Mouse (Mus musculus): Measurements from ENCODE around the gene Gclm. TPM values are rescaled to one million over a fixed set of nuclear protein-coding genes. Genes with fewer than 3 reads are reported as not detected.
"Not testable (repeated sequence)": the region's sequence is repeated elsewhere in the genome, so short reads cannot be mapped to it uniquely, and the experiment has no call there.

The Gclm gene
- polyA plus RNA-seq, 1 experiment = 107 TPM

DNA sequence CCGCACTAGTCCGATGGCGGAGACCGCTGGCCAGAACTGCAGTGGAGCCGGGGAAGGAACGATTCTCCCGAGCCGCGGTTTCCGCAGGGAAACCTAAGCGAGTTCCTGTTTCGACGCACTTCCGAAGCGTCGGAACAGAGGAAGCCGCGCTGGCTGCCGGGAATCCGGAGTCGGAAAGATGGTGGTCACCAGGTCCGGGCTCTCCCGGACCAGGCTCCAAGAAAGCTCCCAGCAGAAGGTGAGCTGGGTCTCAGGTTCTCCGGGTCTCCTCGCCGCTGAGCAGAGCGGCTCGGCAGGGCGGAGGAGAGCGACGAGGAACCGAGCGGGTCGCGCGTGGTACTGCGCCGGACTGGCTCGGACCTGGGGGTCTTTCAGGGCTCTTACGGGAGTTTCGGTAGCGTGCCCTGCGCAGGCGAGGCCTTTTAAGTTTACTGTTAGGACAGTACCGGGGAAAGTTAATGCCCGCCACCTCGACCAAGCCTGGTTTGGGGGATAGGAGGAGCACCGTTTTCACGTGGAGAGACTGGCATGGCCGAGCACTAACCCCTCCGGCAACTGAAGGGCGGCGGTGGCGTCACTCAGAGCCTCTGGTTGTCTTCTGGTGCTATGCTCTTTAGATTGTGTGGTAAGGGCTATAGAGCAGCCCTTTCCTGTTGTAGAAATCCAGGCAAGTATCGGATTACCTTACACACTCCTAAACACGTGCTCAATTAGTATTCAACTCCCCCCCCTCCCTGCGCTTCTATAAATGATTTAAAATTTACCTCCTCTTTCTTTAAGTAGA lies 29.1 kb downstream of the Gclm start, which contains the start of gene Dnttip2:
TSS of gene Dnttip2 (plus strand) at position 148 of the 784 bp plus-strand sequence.
- WGBS = under 1% methylated on average over 57 of the region's 57 CpGs
- Histone ChIP-seq H3K4me3 (replicated peaks; ENCODE audit: control insufficient read depth, low read depth, low read length) (peak within 1 kb of the TSS; percentile 93), H3K4me1 (ENCODE audit: control insufficient read depth, insufficient read depth, low read length) (peaks cover 3% of the 10 kb centered on the region; the same call in 1 of the 2 replicates), H3K27ac (ENCODE audit: control insufficient read depth, insufficient read depth, low read depth, low read length, poor library complexity) (peak within 1 kb of the TSS; percentile 90)
- no peak for TF ChIP-seq CTCF (IDR thresholded peaks at IDR 0.05; ENCODE audit: control insufficient read depth, insufficient read depth, low read length)
- peak; percentile 54; the same call in 1 of the 2 replicates for TF ChIP-seq POLR2A (IDR thresholded peaks at IDR 0.05; ENCODE audit: borderline replicate concordance, control insufficient read depth, low read depth, low read length)

DNA sequence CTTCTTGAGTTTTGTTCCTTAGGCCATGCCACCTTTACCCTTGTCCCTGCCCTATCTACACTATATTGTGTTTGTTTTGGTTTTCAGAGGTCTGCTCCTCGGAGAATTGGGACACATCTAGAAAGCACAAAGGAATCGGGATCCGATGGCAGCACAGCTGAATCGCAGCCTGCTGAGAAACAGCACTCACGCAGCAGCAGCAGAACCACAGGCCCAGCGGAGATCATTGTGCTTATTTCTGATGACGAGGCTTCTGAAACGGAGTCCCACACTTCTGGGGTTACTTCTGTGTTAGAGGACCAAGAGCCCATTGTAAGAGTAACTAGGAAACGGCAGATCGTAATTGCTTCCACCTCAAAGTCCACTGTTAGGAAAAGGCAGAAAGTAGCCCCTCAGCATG lies 29.8 kb downstream of the Gclm start:
- Histone ChIP-seq H3K4me3 (replicated peaks; ENCODE audit: control insufficient read depth, low read depth, low read length) (no peak overlapping the region), H3K27ac (ENCODE audit: control insufficient read depth, insufficient read depth, low read depth, low read length, poor library complexity) (no peak overlapping the region), H3K4me1 (ENCODE audit: control insufficient read depth, insufficient read depth, low read length) (peaks cover 3% of the 10 kb centered on the region; the same call in 1 of the 2 replicates)
- WGBS = 79% methylated on average over 10 of the region's 10 CpGs
- no peak for TF ChIP-seq POLR2A (IDR thresholded peaks at IDR 0.05; ENCODE audit: borderline replicate concordance, control insufficient read depth, low read depth, low read length)
- no peak for TF ChIP-seq CTCF (IDR thresholded peaks at IDR 0.05; ENCODE audit: control insufficient read depth, insufficient read depth, low read length)

DNA sequence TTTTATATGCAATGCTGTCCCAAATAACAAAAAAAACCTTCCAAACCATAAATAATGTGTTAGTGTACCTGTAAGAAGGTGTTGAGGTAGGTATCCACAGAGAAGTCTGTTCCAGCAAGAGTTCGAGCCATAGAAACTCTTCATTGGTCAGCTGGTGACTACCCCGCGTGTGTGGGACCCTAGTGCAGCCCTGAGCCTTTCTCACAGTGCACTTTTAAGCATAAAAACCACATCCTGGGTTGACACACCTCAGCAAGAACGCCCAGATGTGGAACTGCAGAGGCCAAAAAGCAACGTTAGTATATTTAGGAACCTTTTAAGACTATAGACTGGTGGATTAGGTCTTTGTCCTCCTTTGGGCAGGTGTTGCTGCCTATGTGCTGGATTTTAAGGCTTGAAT lies 41.8 kb downstream of the Gclm start:
- TF ChIP-seq POLR2A (IDR thresholded peaks at IDR 0.05; ENCODE audit: borderline replicate concordance, control insufficient read depth, low read depth, low read length) (no peak), CTCF (IDR thresholded peaks at IDR 0.05; ENCODE audit: control insufficient read depth, insufficient read depth, low read length) (no peak)
- H3K27ac ChIP-seq (ENCODE audit: control insufficient read depth, insufficient read depth, low read depth, low read length, poor library complexity) = no peak overlapping the region
- 14% methylated on average over 5 of the region's 5 CpGs for WGBS
- H3K4me1 ChIP-seq (ENCODE audit: control insufficient read depth, insufficient read depth, low read length) = no peaks in the 10 kb centered on the region; the same call in 1 of the 2 replicates
- no peak overlapping the region for H3K4me3 ChIP-seq (replicated peaks; ENCODE audit: control insufficient read depth, low read depth, low read length)

DNA sequence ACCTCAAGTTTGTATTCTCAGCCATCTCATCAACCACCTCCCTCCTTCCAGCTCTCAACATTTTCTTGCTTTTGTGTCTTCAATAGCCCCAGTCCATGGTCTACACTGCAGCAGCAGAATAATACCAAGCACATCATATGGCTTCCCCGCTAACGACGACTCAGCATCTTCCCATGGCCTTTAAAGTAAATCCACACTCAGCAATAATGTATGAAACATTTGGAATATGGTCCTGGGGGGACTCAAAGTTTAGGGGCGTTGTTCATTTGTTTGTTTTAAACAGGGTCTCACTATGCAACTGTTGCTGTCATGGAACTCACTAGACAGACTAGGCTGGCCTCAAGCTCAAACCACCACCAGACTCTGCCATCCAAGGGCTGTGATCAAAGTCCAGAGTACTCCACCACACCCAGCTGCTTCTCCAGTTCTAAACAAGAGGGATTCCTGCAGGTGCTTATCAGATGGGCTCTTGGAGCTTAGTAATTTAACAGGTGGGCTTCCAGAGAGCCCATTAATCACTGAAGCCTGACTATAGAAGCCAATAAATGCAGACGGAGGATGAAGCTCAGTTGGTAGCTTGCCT lies 43.3 kb downstream of the Gclm start:
- TF ChIP-seq CTCF (IDR thresholded peaks at IDR 0.05; ENCODE audit: control insufficient read depth, insufficient read depth, low read length) = no peak
- no peak for TF ChIP-seq POLR2A (IDR thresholded peaks at IDR 0.05; ENCODE audit: borderline replicate concordance, control insufficient read depth, low read depth, low read length)
- Histone ChIP-seq H3K27ac (ENCODE audit: control insufficient read depth, insufficient read depth, low read depth, low read length, poor library complexity) (no peak overlapping the region), H3K4me3 (replicated peaks; ENCODE audit: control insufficient read depth, low read depth, low read length) (no peak overlapping the region), H3K4me1 (ENCODE audit: control insufficient read depth, insufficient read depth, low read length) (no peaks in the 10 kb centered on the region; the same call in 1 of the 2 replicates)
- WGBS = 87% methylated on average over 5 of the region's 5 CpGs

DNA sequence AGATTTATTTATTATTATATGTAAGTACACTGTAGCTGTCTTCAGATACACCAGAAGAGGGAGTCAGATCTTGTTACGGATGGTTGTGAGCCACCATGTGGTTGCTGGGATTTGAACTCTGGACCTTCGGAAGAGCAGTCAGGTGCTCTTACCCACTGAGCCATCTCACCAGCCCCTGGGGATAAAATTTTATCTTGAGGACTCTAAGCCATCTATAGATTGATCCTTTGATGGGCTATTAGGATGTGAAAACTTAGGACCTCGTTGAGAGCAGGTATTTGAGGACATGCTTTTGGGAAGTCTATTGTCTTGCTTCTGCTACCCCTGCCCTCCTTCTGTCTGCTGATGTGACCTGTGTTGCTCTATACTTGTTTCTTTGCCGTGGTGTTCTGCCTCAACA lies 44.0 kb downstream of the Gclm start:
- WGBS = 71% methylated on average over 4 of the region's 4 CpGs

DNA sequence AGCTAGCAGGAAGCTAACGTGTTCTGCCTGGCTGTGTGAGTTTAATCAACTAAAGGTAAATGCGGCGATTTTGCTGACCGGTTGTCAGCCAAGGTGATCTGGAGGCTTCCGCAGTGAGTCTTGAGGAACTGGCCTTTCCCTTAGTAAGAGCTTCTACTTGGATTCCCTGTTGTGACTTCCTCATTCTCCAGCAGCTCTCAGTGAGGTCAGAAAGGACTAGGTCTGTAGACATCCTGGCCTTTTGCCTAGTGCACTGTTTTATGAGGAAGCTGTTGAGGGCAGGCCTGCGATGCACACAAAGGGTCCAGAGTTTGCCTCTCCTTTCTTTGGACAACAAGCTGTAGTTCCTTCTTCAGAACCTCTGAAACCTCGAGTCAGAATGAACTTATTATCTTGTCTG lies 45.3 kb downstream of the Gclm start:
- WGBS = 9% methylated on average over 7 of the region's 7 CpGs
- TF ChIP-seq POLR2A (IDR thresholded peaks at IDR 0.05; ENCODE audit: borderline replicate concordance, control insufficient read depth, low read depth, low read length) (no peak), CTCF (IDR thresholded peaks at IDR 0.05; ENCODE audit: control insufficient read depth, insufficient read depth, low read length) (no peak)
- Histone ChIP-seq H3K4me1 (ENCODE audit: control insufficient read depth, insufficient read depth, low read length) (no peaks in the 10 kb centered on the region; the same call in 1 of the 2 replicates), H3K27ac (ENCODE audit: control insufficient read depth, insufficient read depth, low read depth, low read length, poor library complexity) (no peak overlapping the region), H3K4me3 (replicated peaks; ENCODE audit: control insufficient read depth, low read depth, low read length) (no peak overlapping the region)

More for the DNA sequence above, 44.0 kb downstream of the Gclm start:
- not testable (repeated sequence) for H3K4me3 ChIP-seq (replicated peaks; ENCODE audit: control insufficient read depth, low read depth, low read length); H3K27ac ChIP-seq (ENCODE audit: control insufficient read depth, insufficient read depth, low read depth, low read length, poor library complexity); H3K4me1 ChIP-seq (ENCODE audit: control insufficient read depth, insufficient read depth, low read length)

DNA sequence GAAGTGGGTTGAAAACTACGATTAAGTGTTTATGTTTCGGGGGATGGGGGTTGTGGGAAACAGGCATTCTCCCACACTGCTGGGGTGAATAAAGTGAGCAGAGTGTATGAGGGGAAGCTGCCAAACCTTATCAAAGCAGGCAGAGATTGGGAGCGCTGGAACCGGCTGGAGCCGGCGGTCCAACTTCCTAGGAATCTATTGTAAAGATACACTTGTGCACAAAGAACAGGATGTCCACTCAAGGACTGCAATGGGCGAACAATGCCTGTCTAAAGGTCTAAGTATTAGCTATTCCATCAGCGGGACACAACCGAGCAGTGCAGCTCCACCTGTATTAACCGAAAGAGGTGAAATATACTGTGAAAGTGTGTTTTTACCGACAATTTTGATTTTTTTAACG lies 46.5 kb downstream of the Gclm start:
- TF ChIP-seq POLR2A (IDR thresholded peaks at IDR 0.05; ENCODE audit: borderline replicate concordance, control insufficient read depth, low read depth, low read length) = no peak
- no peak for TF ChIP-seq CTCF (IDR thresholded peaks at IDR 0.05; ENCODE audit: control insufficient read depth, insufficient read depth, low read length)
- Histone ChIP-seq H3K27ac (ENCODE audit: control insufficient read depth, insufficient read depth, low read depth, low read length, poor library complexity) (no peak overlapping the region), H3K4me3 (replicated peaks; ENCODE audit: control insufficient read depth, low read depth, low read length) (no peak overlapping the region), H3K4me1 (ENCODE audit: control insufficient read depth, insufficient read depth, low read length) (no peaks in the 10 kb centered on the region; the same call in 1 of the 2 replicates)
- WGBS = 78% methylated on average over 12 of the region's 12 CpGs

DNA sequence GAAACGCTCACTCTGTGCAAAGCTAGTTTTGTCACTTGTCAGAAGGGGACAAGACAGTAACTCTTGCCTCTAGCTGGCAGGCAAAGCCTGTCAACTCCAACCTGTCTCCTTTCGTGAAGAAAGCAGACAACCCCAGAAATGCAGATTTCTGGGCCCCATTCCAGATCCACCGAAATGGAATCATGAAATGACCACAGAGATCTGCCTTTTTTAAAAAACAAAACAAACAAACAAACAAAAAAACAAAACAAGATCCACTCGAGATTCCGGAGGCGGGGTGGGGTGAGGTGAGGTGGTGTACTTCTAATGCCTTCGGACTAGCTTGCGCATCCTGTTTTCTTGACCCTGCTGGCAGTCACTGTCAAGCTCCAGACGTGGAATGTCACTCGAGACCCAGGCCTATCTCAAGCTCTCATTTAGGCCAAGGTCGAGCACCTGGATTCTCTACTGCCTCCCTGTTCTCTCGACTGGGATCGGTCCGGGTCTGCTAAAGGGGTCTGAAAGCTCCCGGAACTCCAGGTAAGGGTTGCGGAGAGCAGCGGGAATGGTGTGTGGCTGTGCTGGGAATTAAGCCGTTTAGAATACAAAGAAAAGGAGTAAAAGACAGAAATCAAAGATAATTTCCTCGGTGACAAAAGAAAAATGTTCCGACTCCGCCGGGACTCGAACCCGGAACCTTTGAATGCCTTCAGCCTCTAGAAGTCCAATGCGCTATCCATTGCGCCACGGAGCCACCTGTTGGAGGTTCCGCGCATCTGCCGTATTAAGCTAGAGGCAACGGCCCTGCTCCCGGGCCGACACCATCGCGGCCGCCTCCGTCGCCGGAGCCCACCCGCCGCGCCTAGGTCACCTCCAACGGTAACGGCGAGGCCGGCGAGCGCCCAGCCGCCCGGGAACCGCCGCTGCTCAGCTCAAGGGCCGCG lies 47.2 kb downstream of the Gclm start:
- 15% methylated on average over 54 of the region's 54 CpGs for WGBS
- peak overlapping the region; percentile 93 for H3K27ac ChIP-seq (ENCODE audit: control insufficient read depth, insufficient read depth, low read depth, low read length, poor library complexity)

More for the DNA sequence above, 47.2 kb downstream of the Gclm start:
- H3K4me3 ChIP-seq (replicated peaks; ENCODE audit: control insufficient read depth, low read depth, low read length) = peak overlapping the region; percentile 81
- H3K4me1 ChIP-seq (ENCODE audit: control insufficient read depth, insufficient read depth, low read length) = no peaks in the 10 kb centered on the region; the same call in 1 of the 2 replicates
- TF ChIP-seq POLR2A (IDR thresholded peaks at IDR 0.05; ENCODE audit: borderline replicate concordance, control insufficient read depth, low read depth, low read length) = no peak
- TF ChIP-seq CTCF (IDR thresholded peaks at IDR 0.05; ENCODE audit: control insufficient read depth, insufficient read depth, low read length) = peak; percentile 9; the same call in 1 of the 2 replicates

Measured in bone marrow, adult 2 months (tissue).